Mouse (Mus musculus): Measurements from ENCODE around the gene Kif6. TPM values are rescaled to one million over a fixed set of nuclear protein-coding genes. Genes with fewer than 3 reads are reported as not detected.
A peak's percentile ranks its signal among the peaks of the same experiment; 100 is the strongest.

The Kif6 gene
- polyA plus RNA-seq, 1 experiment from 2014 or later, result 2.2 TPM

- 64% methylated on average over 13 of the region's 13 CpGs for WGBS
Measured at GRCm38 (mm10) chr17:49627011-49627794, 12.3 kb downstream of the Kif6 start.

GRCm38 (mm10) chr17:49628875-49629274 is 13.9 kb downstream of the Kif6 start:
- Histone ChIP-seq H3K4me3 (ENCODE audit: low read length) (no peak overlapping the region), H3K27ac (ENCODE audit: low read length) (no peak overlapping the region), H3K4me1 (ENCODE audit: insufficient read depth, low read length) (no peaks in the 10 kb centered on the region), H3K4me2 (replicated peaks; ENCODE audit: low read depth, low read length) (no peak overlapping the region), H3K27me3 (ENCODE audit: insufficient read depth, low read length) (no peaks in the 10 kb centered on the region), H3K36me3 (ENCODE audit: insufficient read depth, low read length) (no peaks in the 10 kb centered on the region), H3K9ac (replicated peaks; ENCODE audit: low read length) (no peak overlapping the region), H3K9me3 (ENCODE audit: low read length) (no peaks in the 10 kb centered on the region; the same call in 1 of the 2 replicates)
- 95% methylated on average over 8 of the region's 8 CpGs for WGBS
- ATAC-seq (ENCODE audit: low FRiP score, low TSS enrichment), result no peak

More at GRCm38 (mm10) chr17:49627011-49627794, 12.3 kb downstream of the Kif6 start:
- no peak overlapping the region for H3K4me2 ChIP-seq (replicated peaks; ENCODE audit: low read depth, low read length)
- no peak overlapping the region for H3K27ac ChIP-seq (ENCODE audit: low read length)
- no peak overlapping the region for H3K4me3 ChIP-seq (ENCODE audit: low read length)
- H3K9ac ChIP-seq (replicated peaks; ENCODE audit: low read length), result no peak overlapping the region
- H3K27me3 ChIP-seq (ENCODE audit: insufficient read depth, low read length), result no peaks in the 10 kb centered on the region
- no peaks in the 10 kb centered on the region; the same call in 1 of the 2 replicates for H3K9me3 ChIP-seq (ENCODE audit: low read length)
- H3K4me1 ChIP-seq (ENCODE audit: insufficient read depth, low read length), result no peaks in the 10 kb centered on the region
- ATAC-seq (ENCODE audit: low FRiP score, low TSS enrichment), result peak; percentile 85
- no peaks in the 10 kb centered on the region for H3K36me3 ChIP-seq (ENCODE audit: insufficient read depth, low read length)

GRCm38 (mm10) chr17:49633041-49633440 is 18.1 kb downstream of the Kif6 start:
- Histone ChIP-seq H3K9ac (replicated peaks; ENCODE audit: low read length) (no peak overlapping the region), H3K4me1 (ENCODE audit: insufficient read depth, low read length) (no peaks in the 10 kb centered on the region), H3K27ac (ENCODE audit: low read length) (no peak overlapping the region), H3K9me3 (ENCODE audit: low read length) (no peaks in the 10 kb centered on the region; the same call in 1 of the 2 replicates), H3K27me3 (ENCODE audit: insufficient read depth, low read length) (no peaks in the 10 kb centered on the region), H3K4me3 (ENCODE audit: low read length) (no peak overlapping the region), H3K36me3 (ENCODE audit: insufficient read depth, low read length) (no peaks in the 10 kb centered on the region), H3K4me2 (replicated peaks; ENCODE audit: low read depth, low read length) (no peak overlapping the region)
- ATAC-seq (ENCODE audit: low FRiP score, low TSS enrichment), result no peak
- WGBS, result 37% methylated on average over 8 of the region's 8 CpGs

- H3K27ac ChIP-seq (ENCODE audit: low read length), result no peak overlapping the region; the same call in 1 of the 2 replicates
- H3K4me2 ChIP-seq (replicated peaks; ENCODE audit: low read depth, low read length), result no peak overlapping the region
- H3K4me3 ChIP-seq (ENCODE audit: low read length), result no peak overlapping the region
- no peaks in the 10 kb centered on the region for H3K27me3 ChIP-seq (ENCODE audit: insufficient read depth, low read length)
- no peaks in the 10 kb centered on the region; the same call in 1 of the 2 replicates for H3K4me1 ChIP-seq (ENCODE audit: insufficient read depth, low read length)
- ATAC-seq (ENCODE audit: low FRiP score, low TSS enrichment), result no peak
- 62% methylated on average over 6 of the region's 6 CpGs for WGBS
- no peak overlapping the region for H3K9ac ChIP-seq (replicated peaks; ENCODE audit: low read length)
- no peaks in the 10 kb centered on the region for H3K9me3 ChIP-seq (ENCODE audit: low read length)
- H3K36me3 ChIP-seq (ENCODE audit: insufficient read depth, low read length), result no peaks in the 10 kb centered on the region
Measured at GRCm38 (mm10) chr17:49641903-49642302, 27.0 kb downstream of the Kif6 start.

- no peaks in the 10 kb centered on the region for H3K36me3 ChIP-seq (ENCODE audit: insufficient read depth, low read length)
- no peak overlapping the region; the same call in 1 of the 2 replicates for H3K27ac ChIP-seq (ENCODE audit: low read length)
- H3K4me2 ChIP-seq (replicated peaks; ENCODE audit: low read depth, low read length), result no peak overlapping the region
- H3K27me3 ChIP-seq (ENCODE audit: insufficient read depth, low read length), result no peaks in the 10 kb centered on the region
- H3K4me1 ChIP-seq (ENCODE audit: insufficient read depth, low read length), result no peaks in the 10 kb centered on the region; the same call in 1 of the 2 replicates
- 89% methylated on average over 8 of the region's 8 CpGs for WGBS
- no peak overlapping the region for H3K4me3 ChIP-seq (ENCODE audit: low read length)
- no peak for ATAC-seq (ENCODE audit: low FRiP score, low TSS enrichment)
- no peak overlapping the region for H3K9ac ChIP-seq (replicated peaks; ENCODE audit: low read length)
- no peaks in the 10 kb centered on the region for H3K9me3 ChIP-seq (ENCODE audit: low read length)
Measured at GRCm38 (mm10) chr17:49642336-49642735, 27.4 kb downstream of the Kif6 start.

GRCm38 (mm10) chr17:49642889-49643490 is 28.1 kb downstream of the Kif6 start:
- no peak for ATAC-seq (ENCODE audit: low FRiP score, low TSS enrichment)
- no peaks in the 10 kb centered on the region for H3K27me3 ChIP-seq (ENCODE audit: insufficient read depth, low read length)
- no peak overlapping the region for H3K27ac ChIP-seq (ENCODE audit: low read length)
- H3K4me1 ChIP-seq (ENCODE audit: insufficient read depth, low read length), result no peaks in the 10 kb centered on the region; the same call in 1 of the 2 replicates
- H3K9me3 ChIP-seq (ENCODE audit: low read length), result no peaks in the 10 kb centered on the region
- H3K4me2 ChIP-seq (replicated peaks; ENCODE audit: low read depth, low read length), result no peak overlapping the region
- H3K4me3 ChIP-seq (ENCODE audit: low read length), result no peak overlapping the region
- WGBS, result 93% methylated on average over 11 of the region's 11 CpGs
- no peak overlapping the region for H3K9ac ChIP-seq (replicated peaks; ENCODE audit: low read length)
- no peaks in the 10 kb centered on the region for H3K36me3 ChIP-seq (ENCODE audit: insufficient read depth, low read length)

GRCm38 (mm10) chr17:49646267-49646666 is 31.3 kb downstream of the Kif6 start:
- no peaks in the 10 kb centered on the region for H3K36me3 ChIP-seq (ENCODE audit: insufficient read depth, low read length)
- ATAC-seq (ENCODE audit: low FRiP score, low TSS enrichment), result no peak
- WGBS, result 97% methylated on average over 5 of the region's 5 CpGs
- H3K27me3 ChIP-seq (ENCODE audit: insufficient read depth, low read length), result no peaks in the 10 kb centered on the region
- no peaks in the 10 kb centered on the region; the same call in 1 of the 2 replicates for H3K4me1 ChIP-seq (ENCODE audit: insufficient read depth, low read length)
- peaks cover 6% of the 10 kb centered on the region; the same call in 1 of the 2 replicates for H3K9me3 ChIP-seq (ENCODE audit: low read length)
- no peak overlapping the region for H3K9ac ChIP-seq (replicated peaks; ENCODE audit: low read length)
- no peak overlapping the region for H3K4me2 ChIP-seq (replicated peaks; ENCODE audit: low read depth, low read length)
- H3K4me3 ChIP-seq (ENCODE audit: low read length), result no peak overlapping the region
- no peak overlapping the region for H3K27ac ChIP-seq (ENCODE audit: low read length)

- H3K4me3 ChIP-seq (ENCODE audit: low read length), result no peak overlapping the region
- no peaks in the 10 kb centered on the region for H3K4me1 ChIP-seq (ENCODE audit: insufficient read depth, low read length)
- no peaks in the 10 kb centered on the region for H3K27me3 ChIP-seq (ENCODE audit: insufficient read depth, low read length)
- H3K9me3 ChIP-seq (ENCODE audit: low read length), result peaks cover 6% of the 10 kb centered on the region; the same call in 1 of the 2 replicates
- H3K27ac ChIP-seq (ENCODE audit: low read length), result no peak overlapping the region
- H3K36me3 ChIP-seq (ENCODE audit: insufficient read depth, low read length), result no peaks in the 10 kb centered on the region
- 78% methylated on average over 2 of the region's 2 CpGs for WGBS
- ATAC-seq (ENCODE audit: low FRiP score, low TSS enrichment), result no peak
- no peak overlapping the region for H3K4me2 ChIP-seq (replicated peaks; ENCODE audit: low read depth, low read length)
- no peak overlapping the region for H3K9ac ChIP-seq (replicated peaks; ENCODE audit: low read length)
Measured at GRCm38 (mm10) chr17:49648970-49649369, 34.0 kb downstream of the Kif6 start.

GRCm38 (mm10) chr17:49649394-49649793 is 34.5 kb downstream of the Kif6 start:
- 85% methylated on average over 7 of the region's 7 CpGs for WGBS
- no peak overlapping the region for H3K4me2 ChIP-seq (replicated peaks; ENCODE audit: low read depth, low read length)
- H3K9ac ChIP-seq (replicated peaks; ENCODE audit: low read length), result no peak overlapping the region
- no peak overlapping the region for H3K27ac ChIP-seq (ENCODE audit: low read length)
- peaks cover 6% of the 10 kb centered on the region; the same call in 1 of the 2 replicates for H3K9me3 ChIP-seq (ENCODE audit: low read length)
- no peaks in the 10 kb centered on the region for H3K4me1 ChIP-seq (ENCODE audit: insufficient read depth, low read length)
- H3K36me3 ChIP-seq (ENCODE audit: insufficient read depth, low read length), result no peaks in the 10 kb centered on the region
- no peak for ATAC-seq (ENCODE audit: low FRiP score, low TSS enrichment)
- H3K27me3 ChIP-seq (ENCODE audit: insufficient read depth, low read length), result no peaks in the 10 kb centered on the region
- H3K4me3 ChIP-seq (ENCODE audit: low read length), result no peak overlapping the region

GRCm38 (mm10) chr17:49650366-49650765 is 35.4 kb downstream of the Kif6 start:
- WGBS, result 87% methylated on average over 4 of the region's 4 CpGs

More at GRCm38 (mm10) chr17:49650366-49650765, 35.4 kb downstream of the Kif6 start:
- no peak overlapping the region for H3K4me2 ChIP-seq (replicated peaks; ENCODE audit: low read depth, low read length)
- H3K27ac ChIP-seq (ENCODE audit: low read length), result no peak overlapping the region
- no peaks in the 10 kb centered on the region for H3K36me3 ChIP-seq (ENCODE audit: insufficient read depth, low read length)
- no peaks in the 10 kb centered on the region for H3K27me3 ChIP-seq (ENCODE audit: insufficient read depth, low read length)
- H3K4me3 ChIP-seq (ENCODE audit: low read length), result no peak overlapping the region
- H3K9me3 ChIP-seq (ENCODE audit: low read length), result peaks cover 6% of the 10 kb centered on the region; the same call in 1 of the 2 replicates
- H3K4me1 ChIP-seq (ENCODE audit: insufficient read depth, low read length), result no peaks in the 10 kb centered on the region
- ATAC-seq (ENCODE audit: low FRiP score, low TSS enrichment), result no peak
- H3K9ac ChIP-seq (replicated peaks; ENCODE audit: low read length), result no peak overlapping the region

Measured in kidney, embryonic 16.5 days (tissue).